Mouse (Mus musculus): ENCODE results near the gene Oxgr1.
"Not testable (repeated sequence)": the region's sequence is repeated elsewhere in the genome, so short reads cannot be mapped to it uniquely, and the experiment has no call there.

Oxgr1 gene

GRCm38 (mm10) chr14:120042187-120042820 is at the start of gene Oxgr1:
TSS of gene Oxgr1 (minus strand) at chr14:120042435.
- no peak for DNase-seq (ENCODE audit: low read depth)

- DNase-seq (ENCODE audit: low read depth): no peak
Observed at GRCm38 (mm10) chr14:120090401-120090800, 48.2 kb upstream of the Oxgr1 start.

GRCm38 (mm10) chr14:120089649-120090360 is 47.6 kb upstream of the Oxgr1 start:
- DNase-seq (ENCODE audit: low read depth): no peak

- DNase-seq (ENCODE audit: low read depth): no peak
Observed at GRCm38 (mm10) chr14:120089006-120089648, 46.9 kb upstream of the Oxgr1 start.

- no peak for DNase-seq (ENCODE audit: low read depth)
Observed at GRCm38 (mm10) chr14:120084084-120084667, 41.9 kb upstream of the Oxgr1 start.

- no peak for DNase-seq (ENCODE audit: low read depth)
Observed at GRCm38 (mm10) chr14:120076192-120076591, 34.0 kb upstream of the Oxgr1 start.

- DNase-seq (ENCODE audit: low read depth): no peak
Observed at GRCm38 (mm10) chr14:120075746-120076145, 33.5 kb upstream of the Oxgr1 start.

- no peak for DNase-seq (ENCODE audit: low read depth)
Observed at GRCm38 (mm10) chr14:120074231-120074630, 32.0 kb upstream of the Oxgr1 start.

- no peak for DNase-seq (ENCODE audit: low read depth)
Observed at GRCm38 (mm10) chr14:120061096-120061495, 18.9 kb upstream of the Oxgr1 start.

- no peak for DNase-seq (ENCODE audit: low read depth)
Observed at GRCm38 (mm10) chr14:120033454-120033853, 8.8 kb downstream of the Oxgr1 start.

GRCm38 (mm10) chr14:120019948-120020347 is 22.3 kb downstream of the Oxgr1 start:
- no peak for DNase-seq (ENCODE audit: low read depth)

GRCm38 (mm10) chr14:120009969-120010872 is 32.0 kb downstream of the Oxgr1 start:
- DNase-seq (ENCODE audit: low read depth): no peak

GRCm38 (mm10) chr14:120005153-120005552 is 37.1 kb downstream of the Oxgr1 start:
- no peak for DNase-seq (ENCODE audit: low read depth)

GRCm38 (mm10) chr14:120003661-120004060 is 38.6 kb downstream of the Oxgr1 start:
- DNase-seq (ENCODE audit: low read depth): no peak

- DNase-seq (ENCODE audit: low read depth): no peak
Observed at GRCm38 (mm10) chr14:120002673-120003072, 39.6 kb downstream of the Oxgr1 start.

- no peak for DNase-seq (ENCODE audit: low read depth)
Observed at GRCm38 (mm10) chr14:119989651-119990050, 52.6 kb downstream of the Oxgr1 start.

- DNase-seq (ENCODE audit: low read depth): no peak
Observed at GRCm38 (mm10) chr14:119988937-119989645, 53.1 kb downstream of the Oxgr1 start.

- no peak for DNase-seq (ENCODE audit: low read depth)
Observed at GRCm38 (mm10) chr14:119987257-119987656, 55.0 kb downstream of the Oxgr1 start.

- no peak for DNase-seq (ENCODE audit: low read depth)
Observed at GRCm38 (mm10) chr14:119986778-119987177, 55.5 kb downstream of the Oxgr1 start.

- DNase-seq (ENCODE audit: low read depth): not testable (repeated sequence)
Observed at GRCm38 (mm10) chr14:119986351-119986750, 55.9 kb downstream of the Oxgr1 start.

- no peak for DNase-seq (ENCODE audit: low read depth)
Observed at GRCm38 (mm10) chr14:119981314-119981713, 60.9 kb downstream of the Oxgr1 start.

Measured in c-Kit-positive CD71-positive TER-119-negative erythroid progenitor cells, embryonic 14.5 days (primary cell).